Mouse (Mus musculus) bone marrow, adult 2 months (tissue): ENCODE data around the gene Polm. TPM values are rescaled to one million over a fixed set of nuclear protein-coding genes. Genes with fewer than 3 reads are reported as not detected.

Source experiments
- H3K27ac ChIP-seq: fragments of 200-500 bp; 2 replicates; pipeline ENCODE4 v1.5.1; 2012; ENCODE audit warnings: low read depth, mild to moderate bottlenecking, control low read depth, inconsistent platforms, low read length; ENCODE audit not compliant: control insufficient read depth, poor library complexity, insufficient read depth
- H3K4me1 ChIP-seq: fragments of 200-500 bp; 2 replicates; pipeline ENCODE4 v1.6.1; 2011; ENCODE audit warnings: low read length; ENCODE audit not compliant: control insufficient read depth, insufficient read depth
- H3K4me3 ChIP-seq: fragments of 200-500 bp; replicated peaks from 2 replicates; pipeline ENCODE3; 2011; ENCODE audit warnings: mild to moderate bottlenecking, low read depth, low read length, control low read depth; ENCODE audit not compliant: control insufficient read depth
- CTCF ChIP-seq: fragments of 200-500 bp; IDR thresholded peaks from 2 replicates; pipeline ENCODE4 v1.5.1; 2011; ENCODE audit warnings: low read length, control low read depth; ENCODE audit not compliant: control insufficient read depth, insufficient read depth
- POLR2A ChIP-seq: fragments of 200-500 bp; IDR thresholded peaks from 2 replicates; pipeline ENCODE4 v1.6.1; 2011; ENCODE audit warnings: low read depth, mild to moderate bottlenecking, control low read depth, low read length, borderline replicate concordance; ENCODE audit not compliant: control insufficient read depth
- WGBS: fragments of 180-500 bp; shearing (Covaris S2); methylation state at CpG from one replicate; pipeline ENCODE4 v1.1.7; 2018; 5-methylcytosine and 5-hydroxymethylcytosine counted together
- polyA plus RNA-seq: library from polyadenylated mRNA; stranded (reverse); fragments of >200 nt; gene quantifications from 2 replicates; pipeline ENCODE4 v1.2.4, GENCODE M21; 2011; ENCODE audit warnings: low replicate concordance; ENCODE audit not compliant: missing spikeins, insufficient read depth, insufficient read length

Polm gene
- polyA plus RNA-seq, 1 experiment: 42.5 TPM

GRCm38 (mm10) chr11:5849316-5849715 is 11.5 kb upstream of the Polm start:
- TF ChIP-seq POLR2A: no peak
- no peak for TF ChIP-seq CTCF
- WGBS: 50% methylated on average over 2 of the region's 2 CpGs
- Histone ChIP-seq H3K4me3 (no peak overlapping the region), H3K27ac (no peak overlapping the region), H3K4me1 (no peaks in the 10 kb centered on the region; the same call in 1 of the 2 replicates)

- no peak overlapping the region for H3K27ac ChIP-seq
- TF ChIP-seq CTCF (no peak), POLR2A (no peak)
- 77% methylated on average over 6 of the region's 6 CpGs for WGBS
- H3K4me3 ChIP-seq: no peak overlapping the region
- no peaks in the 10 kb centered on the region; the same call in 1 of the 2 replicates for H3K4me1 ChIP-seq
Measured at GRCm38 (mm10) chr11:5848741-5849140, 10.9 kb upstream of the Polm start.

GRCm38 (mm10) chr11:5846639-5847345 is 9.0 kb upstream of the Polm start:
- Histone ChIP-seq H3K4me1 (no peaks in the 10 kb centered on the region; the same call in 1 of the 2 replicates), H3K27ac (no peak overlapping the region), H3K4me3 (no peak overlapping the region)
- 47% methylated on average over 7 of the region's 7 CpGs for WGBS
- no peak for TF ChIP-seq CTCF
- TF ChIP-seq POLR2A: no peak

- TF ChIP-seq POLR2A: no peak
- Histone ChIP-seq H3K4me1 (no peaks in the 10 kb centered on the region; the same call in 1 of the 2 replicates), H3K4me3 (no peak overlapping the region), H3K27ac (no peak overlapping the region)
- WGBS: 78% methylated on average over 3 of the region's 3 CpGs
Measured at GRCm38 (mm10) chr11:5843131-5843530, 5.3 kb upstream of the Polm start.

- 92% methylated on average over 2 of the region's 2 CpGs for WGBS
- Histone ChIP-seq H3K27ac (no peak overlapping the region), H3K4me3 (no peak overlapping the region), H3K4me1 (no peaks in the 10 kb centered on the region; the same call in none of the 2 replicates)
- no peak for TF ChIP-seq CTCF
- no peak for TF ChIP-seq POLR2A
Measured at GRCm38 (mm10) chr11:5841751-5842150, 3.9 kb upstream of the Polm start.

GRCm38 (mm10) chr11:5840346-5840745 is 2.5 kb upstream of the Polm start:
- 93% methylated on average over 7 of the region's 7 CpGs for WGBS
- Histone ChIP-seq H3K27ac (no peak overlapping the region), H3K4me3 (no peak overlapping the region), H3K4me1 (peaks cover 2% of the 10 kb centered on the region; the same call in 1 of the 2 replicates)
- TF ChIP-seq POLR2A: no peak
- TF ChIP-seq CTCF: no peak

- Histone ChIP-seq H3K27ac (peak overlapping the region; percentile 64), H3K4me3 (no peak overlapping the region), H3K4me1 (peaks cover 5% of the 10 kb centered on the region)
- TF ChIP-seq POLR2A: no peak
- no peak for TF ChIP-seq CTCF
- 48% methylated on average over 1 of the region's 1 CpGs for WGBS
Measured at GRCm38 (mm10) chr11:5836126-5836525, 1.7 kb downstream of the Polm start.

- peaks cover 5% of the 10 kb centered on the region for H3K4me1 ChIP-seq
- peak overlapping the region; percentile 54 for H3K27ac ChIP-seq
- TF ChIP-seq CTCF (no peak), POLR2A (no peak)
Measured at GRCm38 (mm10) chr11:5835057-5835456, 2.8 kb downstream of the Polm start.

More at GRCm38 (mm10) chr11:5835057-5835456, 2.8 kb downstream of the Polm start:
- WGBS: 83% methylated on average over 7 of the region's 7 CpGs
- H3K4me3 ChIP-seq: no peak overlapping the region
